Mouse (Mus musculus) bone marrow macrophage, adult 2 months (primary cell): ENCODE results near the gene Nphp4.

Experiments
- CTCF ChIP-seq: IDR thresholded peaks from 2 replicates; pipeline ENCODE4 v1.5.1; 2012; ENCODE audit warnings: low read depth, mild to moderate bottlenecking, low read length, moderate library complexity
- POLR2A ChIP-seq: IDR thresholded peaks from 2 replicates; pipeline ENCODE4 v1.6.1; 2012; ENCODE audit warnings: mild to moderate bottlenecking, low read depth, low read length, borderline replicate concordance

DNA sequence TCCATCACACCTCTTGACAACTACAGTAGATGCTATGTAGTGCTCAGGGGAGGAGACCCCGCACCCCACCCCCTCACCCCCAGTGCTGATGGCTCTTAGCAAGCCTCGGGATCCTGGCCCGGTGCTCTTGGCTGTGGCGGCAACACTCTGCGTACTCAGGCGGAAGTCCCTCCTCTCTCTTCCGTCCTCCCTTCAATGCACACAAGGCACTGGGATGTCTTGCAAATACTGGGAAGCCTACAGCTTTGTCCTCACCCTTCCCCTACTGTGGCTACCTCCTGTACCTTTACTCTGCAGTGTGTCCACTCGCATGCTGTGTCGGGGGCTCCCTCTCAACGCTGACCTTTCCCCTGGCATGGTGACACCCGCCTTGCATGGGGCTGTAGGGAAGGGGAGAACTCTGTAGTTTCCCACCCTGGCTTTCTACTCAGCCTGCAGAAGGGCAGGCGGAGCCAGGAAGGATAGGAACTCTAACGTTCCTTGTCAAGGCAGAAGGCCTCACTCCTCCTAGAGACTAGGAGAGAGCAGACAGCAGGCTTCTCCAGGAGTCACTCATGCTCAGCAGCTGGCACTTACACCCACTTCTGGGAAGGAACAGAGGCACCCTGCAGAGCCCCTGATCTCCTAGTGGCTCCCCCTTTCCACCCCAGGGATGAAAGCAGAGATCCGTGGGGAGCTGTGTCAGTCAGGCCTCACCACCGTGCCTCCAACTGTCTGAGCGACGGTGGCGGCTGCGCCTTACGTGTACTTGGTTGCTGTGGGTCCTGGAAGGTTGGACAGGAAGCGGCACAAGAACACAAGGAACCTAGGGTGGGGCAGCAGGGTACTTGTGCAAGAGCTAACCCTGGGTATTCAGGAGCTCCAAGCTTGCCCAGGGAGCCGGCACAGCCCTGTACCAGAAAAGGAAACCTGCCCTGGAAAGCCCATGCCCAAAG, 28.5 kb upstream of the Nphp4 start:
- TF ChIP-seq POLR2A (no peak), CTCF (no peak)
